Mouse (Mus musculus) midbrain, embryonic 13.5 days (tissue): ENCODE measurements around the gene Klf1. TPM values are rescaled to one million over a fixed set of nuclear protein-coding genes. Genes with fewer than 3 reads are reported as not detected.

Source experiments
- ATAC-seq: fragments of 200-750 bp; cut with Nextera tagmentation; 2 replicates; pipeline ENCODE4 v1.8.0; 2017; ENCODE audit warnings: mild to moderate bottlenecking, moderate TSS enrichment, moderate library complexity
- H3K27ac ChIP-seq: fragments of 300-500 bp; sonication (generic); 2 replicates; pipeline ENCODE4 v1.5.1; 2015; ENCODE audit warnings: inconsistent platforms, mild to moderate bottlenecking, moderate library complexity
- H3K27me3 ChIP-seq: fragments of 300-500 bp; sonication (generic); 2 replicates; pipeline ENCODE4 v1.6.1; 2015; ENCODE audit warnings: mild to moderate bottlenecking, inconsistent platforms
- H3K36me3 ChIP-seq: fragments of 300-500 bp; sonication (generic); 2 replicates; pipeline ENCODE4 v1.6.1; 2015; ENCODE audit warnings: mild to moderate bottlenecking, inconsistent platforms
- H3K4me1 ChIP-seq: fragments of 300-500 bp; sonication (generic); replicated peaks from 2 replicates; pipeline ENCODE4 v1.6.1; 2015; ENCODE audit warnings: inconsistent platforms
- H3K4me2 ChIP-seq: fragments of 300-500 bp; sonication (generic); replicated peaks from 2 replicates; pipeline ENCODE4 v1.6.1; 2015; ENCODE audit warnings: moderate library complexity, mild to moderate bottlenecking, inconsistent platforms
- H3K4me3 ChIP-seq: fragments of 300-500 bp; sonication (generic); replicated peaks from 2 replicates; pipeline ENCODE4 v1.5.1; 2015; ENCODE audit warnings: mild to moderate bottlenecking, inconsistent platforms
- H3K9ac ChIP-seq: fragments of 300-500 bp; sonication (generic); replicated peaks from 2 replicates; pipeline ENCODE4 v1.6.1; 2015; ENCODE audit warnings: mild to moderate bottlenecking, inconsistent platforms
- H3K9me3 ChIP-seq: fragments of 300-500 bp; sonication (generic); 2 replicates; pipeline ENCODE4 v1.6.1; 2016; ENCODE audit warnings: mild to moderate bottlenecking, inconsistent platforms
- WGBS: fragments of 180-500 bp; shearing (Covaris S2); methylation state at CpG from one replicate; pipeline ENCODE4 v1.1.7; 2015; 5-methylcytosine and 5-hydroxymethylcytosine counted together
- polyA plus RNA-seq: library from polyadenylated mRNA; unstranded; fragments of >200 nt; fragmentation: Nextera tagmentation; extraction: Ambion mirVana; gene quantifications from 2 replicates; pipeline ENCODE4 v1.2.1, GENCODE M21; 2015

The Klf1 gene
- polyA plus RNA-seq, 1 experiment from 2014 or later: 0.97 TPM

GRCm38 (mm10) chr8:84921596-84921995, 19.9 kb downstream of the Klf1 start:
- no peak overlapping the region for H3K4me2 ChIP-seq
- no peaks in the 10 kb centered on the region for H3K9me3 ChIP-seq
- ATAC-seq: no peak
- no peaks in the 10 kb centered on the region; the same call in 1 of the 2 replicates for H3K4me1 ChIP-seq
- 87% methylated on average over 2 of the region's 2 CpGs for WGBS
- H3K9ac ChIP-seq: no peak overlapping the region
- H3K27me3 ChIP-seq: peaks cover 40% of the 10 kb centered on the region
- H3K4me3 ChIP-seq: no peak overlapping the region
- peaks cover 93% of the 10 kb centered on the region for H3K36me3 ChIP-seq
- H3K27ac ChIP-seq: no peak overlapping the region

GRCm38 (mm10) chr8:84925557-84925956, 23.8 kb downstream of the Klf1 start:
- Histone ChIP-seq H3K4me3 (no peak overlapping the region), H3K27ac (no peak overlapping the region), H3K4me2 (no peak overlapping the region), H3K4me1 (peaks cover 14% of the 10 kb centered on the region), H3K9me3 (no peaks in the 10 kb centered on the region), H3K27me3 (peaks cover 32% of the 10 kb centered on the region), H3K9ac (no peak overlapping the region), H3K36me3 (peaks cover 77% of the 10 kb centered on the region)
- ATAC-seq: no peak
- 75% methylated on average over 7 of the region's 7 CpGs for WGBS

DNA sequence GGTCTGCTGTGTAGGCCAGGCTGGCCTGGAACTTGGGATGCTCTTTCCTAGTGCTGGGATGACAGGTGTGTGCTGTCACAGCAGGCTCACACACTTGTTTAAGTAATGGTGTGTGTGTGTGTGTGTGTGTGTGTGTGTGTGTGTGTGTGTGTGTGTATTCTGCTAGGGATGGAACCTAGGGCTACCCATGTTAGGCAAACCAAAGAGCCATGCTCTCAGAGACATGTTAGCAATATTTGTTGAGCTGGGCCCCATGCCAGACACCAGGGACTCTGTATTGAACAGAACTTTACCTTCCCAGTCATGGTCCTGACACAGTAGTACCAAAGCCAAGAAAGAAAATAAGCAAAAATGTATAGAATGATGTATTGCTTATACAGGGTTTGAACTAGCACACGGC, 25.8 kb downstream of the Klf1 start:
- Histone ChIP-seq H3K4me2 (no peak overlapping the region), H3K36me3 (peaks cover 74% of the 10 kb centered on the region), H3K9me3 (no peaks in the 10 kb centered on the region), H3K9ac (no peak overlapping the region), H3K4me1 (peaks cover 14% of the 10 kb centered on the region), H3K4me3 (no peak overlapping the region), H3K27me3 (peaks cover 34% of the 10 kb centered on the region), H3K27ac (no peak overlapping the region)
- WGBS: 83% methylated on average over 1 of the region's 1 CpGs
- ATAC-seq: no peak

DNA sequence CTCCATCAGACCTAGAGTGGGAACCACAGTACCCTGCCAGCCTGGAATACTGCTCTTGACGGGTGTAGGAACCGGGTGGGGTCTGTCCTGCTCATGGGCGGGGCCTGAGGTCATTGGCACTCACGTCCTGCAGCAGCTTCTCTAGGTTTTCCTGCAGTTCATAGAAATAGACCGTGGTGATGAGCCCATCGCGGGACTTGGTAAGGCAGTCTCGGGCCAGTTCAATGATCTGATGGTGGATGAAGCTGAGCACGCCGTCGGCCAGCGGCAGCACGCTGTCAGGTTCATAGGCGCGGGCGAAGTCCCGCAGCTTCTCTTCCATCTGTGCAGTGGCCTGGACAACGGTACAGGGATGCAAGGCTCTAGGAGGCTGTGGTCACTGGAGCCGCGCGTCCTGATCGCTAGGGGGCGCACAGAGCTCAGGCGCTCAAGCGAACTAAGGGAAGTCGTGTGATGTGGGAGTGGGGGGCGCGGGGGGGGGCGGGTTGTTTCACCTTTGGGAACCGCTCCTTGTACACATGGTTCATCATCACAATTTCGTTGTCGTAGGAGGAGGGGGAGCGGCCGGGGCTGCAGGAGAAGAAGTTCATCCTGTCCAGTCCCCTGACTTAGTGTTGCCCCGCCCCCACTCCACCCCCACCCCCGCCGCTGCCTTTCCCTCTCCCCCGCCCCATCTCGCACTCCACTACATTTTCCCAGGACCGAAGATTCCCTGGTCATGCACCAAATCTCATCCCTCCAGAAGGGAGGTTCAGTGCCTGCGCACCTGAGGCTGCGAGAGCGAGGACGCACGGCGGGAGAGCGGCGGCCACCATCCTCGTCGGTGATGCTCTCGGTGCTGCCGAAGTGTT, 27.0 kb downstream of the Klf1 start:
- Histone ChIP-seq H3K9me3 (no peaks in the 10 kb centered on the region), H3K27me3 (peaks cover 34% of the 10 kb centered on the region), H3K36me3 (peaks cover 71% of the 10 kb centered on the region), H3K4me2 (peak overlapping the region; percentile 58), H3K27ac (no peak overlapping the region), H3K4me1 (peaks cover 16% of the 10 kb centered on the region), H3K9ac (peak overlapping the region; percentile 53; the same call in 1 of the 2 replicates), H3K4me3 (peak overlapping the region; percentile 32)
- peak; percentile 85 for ATAC-seq
- 2% methylated on average over 47 of the region's 52 CpGs for WGBS

DNA sequence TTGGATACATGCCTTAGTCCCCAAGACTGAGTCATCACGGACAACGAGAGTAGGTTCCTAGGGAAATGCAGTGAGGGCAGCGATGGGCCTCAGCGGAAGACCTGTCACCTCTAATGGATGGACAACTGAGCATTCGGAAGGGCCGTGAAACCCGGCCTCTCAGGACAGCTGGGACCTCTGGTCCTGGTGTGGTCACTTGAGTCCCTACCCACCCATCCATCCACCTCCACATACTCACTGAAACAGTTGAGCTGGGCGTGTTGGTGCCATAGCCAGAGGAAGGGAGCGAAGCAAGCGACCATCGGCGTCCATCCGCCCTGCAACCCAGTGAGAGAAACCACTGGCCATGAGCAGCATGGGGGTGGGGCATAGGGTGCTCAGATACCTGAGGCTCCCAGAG, 28.9 kb downstream of the Klf1 start:
- no peak overlapping the region for H3K4me2 ChIP-seq
- no peaks in the 10 kb centered on the region for H3K9me3 ChIP-seq
- 93% methylated on average over 13 of the region's 13 CpGs for WGBS
- H3K9ac ChIP-seq: no peak overlapping the region
- peaks cover 41% of the 10 kb centered on the region for H3K27me3 ChIP-seq
- peaks cover 35% of the 10 kb centered on the region for H3K4me1 ChIP-seq
- H3K4me3 ChIP-seq: no peak overlapping the region
- no peak for ATAC-seq
- H3K36me3 ChIP-seq: peaks cover 56% of the 10 kb centered on the region
- H3K27ac ChIP-seq: no peak overlapping the region

- H3K9me3 ChIP-seq: no peaks in the 10 kb centered on the region
- peaks cover 44% of the 10 kb centered on the region for H3K4me1 ChIP-seq
- H3K27ac ChIP-seq: peak overlapping the region; percentile 97; the same call in 1 of the 2 replicates
- WGBS: 83% methylated on average over 16 of the region's 16 CpGs
- peaks cover 32% of the 10 kb centered on the region for H3K36me3 ChIP-seq
- no peak for ATAC-seq
- peak overlapping the region; percentile 89 for H3K4me3 ChIP-seq
- peak overlapping the region; percentile 73 for H3K4me2 ChIP-seq
- peaks cover 44% of the 10 kb centered on the region for H3K27me3 ChIP-seq
- H3K9ac ChIP-seq: no peak overlapping the region; the same call in 1 of the 2 replicates
Observed at GRCm38 (mm10) chr8:84933767-84934559, 32.2 kb downstream of the Klf1 start.

DNA sequence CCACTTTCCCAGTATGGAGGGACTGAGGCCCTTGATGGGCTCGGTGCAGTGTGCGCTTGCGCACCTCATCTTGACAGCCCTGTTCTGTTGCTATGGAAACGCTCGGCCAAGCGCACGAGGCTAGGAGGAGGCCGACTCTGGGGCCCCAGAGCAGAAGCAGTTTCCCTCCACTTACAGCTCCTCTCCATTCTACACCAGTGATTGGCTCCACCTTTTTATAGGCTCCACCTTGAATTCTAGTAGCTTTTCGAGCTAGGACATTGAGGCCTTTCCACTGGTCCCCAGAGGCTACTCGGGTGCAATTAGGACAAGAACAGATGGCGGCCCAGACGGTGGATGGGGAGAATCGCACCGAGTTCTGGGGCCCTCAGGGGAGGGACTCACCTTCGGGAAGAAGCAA, 33.1 kb downstream of the Klf1 start:
- WGBS: 1% methylated on average over 15 of the region's 15 CpGs
- peak overlapping the region; percentile 73 for H3K4me2 ChIP-seq
- H3K27ac ChIP-seq: peak overlapping the region; percentile 97
- H3K27me3 ChIP-seq: peaks cover 37% of the 10 kb centered on the region
- peak overlapping the region; percentile 98 for H3K9ac ChIP-seq
- peaks cover 32% of the 10 kb centered on the region for H3K36me3 ChIP-seq
- H3K4me1 ChIP-seq: peaks cover 38% of the 10 kb centered on the region
- peak overlapping the region; percentile 89 for H3K4me3 ChIP-seq
- no peaks in the 10 kb centered on the region for H3K9me3 ChIP-seq
- ATAC-seq: peak; percentile 82

GRCm38 (mm10) chr8:84935489-84935888, 33.8 kb downstream of the Klf1 start:
- peak; percentile 21 for ATAC-seq
- 4% methylated on average over 14 of the region's 14 CpGs for WGBS
- Histone ChIP-seq H3K4me1 (peaks cover 38% of the 10 kb centered on the region), H3K4me2 (peak overlapping the region; percentile 73), H3K9ac (peak overlapping the region; percentile 98), H3K4me3 (peak overlapping the region; percentile 89), H3K36me3 (peaks cover 26% of the 10 kb centered on the region), H3K27ac (peak overlapping the region; percentile 97), H3K27me3 (peaks cover 31% of the 10 kb centered on the region), H3K9me3 (no peaks in the 10 kb centered on the region)

DNA sequence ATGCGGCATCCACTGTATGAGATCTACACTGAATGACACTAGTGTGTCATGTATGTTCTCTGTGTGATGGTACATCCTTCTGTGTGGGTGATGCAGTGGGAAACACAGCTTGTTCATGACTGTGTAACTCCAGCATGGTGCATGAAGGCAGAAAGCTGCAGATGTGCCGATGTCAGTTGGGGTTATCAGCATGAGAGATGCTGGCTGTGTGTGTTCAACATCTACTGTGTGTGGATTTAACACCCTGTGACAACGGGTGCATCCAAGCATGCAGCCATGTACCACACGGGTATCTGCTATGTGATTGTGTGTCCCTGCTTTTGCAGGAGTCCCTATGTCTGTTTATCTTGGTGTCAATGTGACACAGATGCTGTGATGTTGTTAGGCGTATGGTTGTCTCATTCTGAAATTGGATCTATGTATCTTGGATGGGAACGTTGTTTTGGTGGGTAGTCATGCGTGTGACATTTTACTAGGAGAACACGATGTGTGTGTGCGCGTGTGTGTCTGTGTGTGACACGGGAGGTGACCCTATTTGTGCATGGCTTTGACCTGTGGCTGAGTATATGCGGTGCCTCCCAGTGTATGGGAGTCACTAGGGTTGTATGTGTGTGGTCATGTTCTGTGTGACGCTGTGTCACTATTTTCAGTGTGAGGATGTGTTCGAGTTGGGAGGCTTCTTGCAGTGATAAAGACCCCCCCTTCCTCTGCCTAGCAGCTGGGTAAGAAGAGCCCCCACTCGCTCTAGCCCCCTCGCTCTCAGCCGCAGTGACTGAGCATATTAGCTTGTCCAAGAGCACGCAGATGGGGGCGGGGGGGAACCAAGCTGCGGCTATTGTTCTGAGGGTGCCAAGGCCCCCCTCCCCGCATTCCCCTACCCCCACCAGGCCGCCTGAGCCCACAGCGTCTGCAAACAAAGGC, 34.6 kb downstream of the Klf1 start:
- Histone ChIP-seq H3K27me3 (peaks cover 26% of the 10 kb centered on the region), H3K4me1 (peaks cover 38% of the 10 kb centered on the region), H3K36me3 (peaks cover 21% of the 10 kb centered on the region), H3K4me3 (peak overlapping the region; percentile 89), H3K9me3 (no peaks in the 10 kb centered on the region), H3K27ac (peak overlapping the region; percentile 97), H3K9ac (peak overlapping the region; percentile 98), H3K4me2 (peak overlapping the region; percentile 73)
- WGBS: 14% methylated on average over 23 of the region's 23 CpGs
- ATAC-seq: peak; percentile 59

- peaks cover 14% of the 10 kb centered on the region for H3K36me3 ChIP-seq
- under 1% methylated on average over 49 of the region's 50 CpGs for WGBS
- H3K4me3 ChIP-seq: peak within 1 kb of the TSS; percentile 89
- H3K4me2 ChIP-seq: peak within 1 kb of the TSS; percentile 73
- no peaks in the 10 kb centered on the region for H3K9me3 ChIP-seq
- H3K4me1 ChIP-seq: peaks cover 38% of the 10 kb centered on the region
- H3K9ac ChIP-seq: peak within 1 kb of the TSS; percentile 98
- H3K27ac ChIP-seq: peak within 1 kb of the TSS; percentile 97
- peaks cover 24% of the 10 kb centered on the region for H3K27me3 ChIP-seq
- peak; percentile 73 for ATAC-seq
Observed at GRCm38 (mm10) chr8:84936962-84937546, 35.3 kb downstream of the Klf1 start, which contains the start of gene Mast1. Gene Mast1, minus strand, starts transcription at chr8:84937359.
